Mouse (Mus musculus): ENCODE results near the gene Rcl1. TPM values are rescaled to one million over a fixed set of nuclear protein-coding genes. Genes with fewer than 3 reads are reported as not detected.

Rcl1 gene
- total RNA-seq, 1 experiment: 70.5 TPM

DNA sequence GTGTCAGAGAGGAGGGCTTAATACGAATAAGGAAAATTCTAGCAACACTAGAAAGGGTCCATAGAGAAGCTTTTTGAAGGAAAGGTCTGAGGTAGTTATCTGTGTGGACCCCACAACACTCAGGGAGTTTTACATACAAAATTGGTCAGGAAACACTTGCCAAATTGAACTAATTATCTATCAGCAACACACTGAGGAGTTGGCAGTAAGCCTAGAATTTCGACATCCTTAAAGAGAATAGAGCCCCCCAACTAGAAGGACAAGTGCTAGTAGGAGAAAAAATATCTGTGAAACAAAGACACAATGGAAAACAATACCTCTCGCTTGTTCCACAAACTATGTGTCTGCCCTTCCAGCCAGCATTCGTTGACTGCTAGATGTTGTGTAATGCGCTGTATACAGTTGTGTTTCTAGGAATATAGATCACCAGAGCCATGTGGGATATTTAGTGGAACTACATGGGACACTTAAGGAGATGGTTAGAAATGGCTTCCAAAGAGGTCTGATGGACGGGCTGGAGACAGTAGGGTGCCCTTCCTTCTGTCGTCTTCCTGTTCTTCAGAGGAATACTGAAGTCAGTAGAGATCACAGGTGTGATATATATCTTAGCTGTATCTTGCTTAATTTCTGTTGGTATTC, 63.5 kb downstream of the Rcl1 start:
- Histone ChIP-seq H3K4me1 (ENCODE audit: control insufficient read depth in 2 of 2, insufficient read depth in 2 of 2, low read length in 2 of 2, poor library complexity in 1 of 2) (no peaks in the 10 kb centered on the region), H3K36me3 (ENCODE audit: control insufficient read depth, insufficient read depth, low read length, poor library complexity, severe bottlenecking) (no peaks in the 10 kb centered on the region), H3K4me3 (ENCODE audit: insufficient read depth in 1 of 2, low read depth in 1 of 2, low read length in 2 of 2, poor library complexity in 1 of 2, severe bottlenecking in 1 of 2) (no peak overlapping the region), H3K9me3 (ENCODE audit: control insufficient read depth, insufficient read depth, low read depth, low read length) (no peaks in the 10 kb centered on the region), H3K27ac (ENCODE audit: insufficient read depth, low read depth, low read length, poor library complexity, severe bottlenecking) (no peak overlapping the region), H3K9ac (ENCODE audit: insufficient read depth, low read depth, low read length, poor library complexity, severe bottlenecking) (no peak overlapping the region)
- in situ Hi-C loops (cut with MboI; ENCODE audit: low sequenced_read_pairs in 2 of 2, unreplicated experiment in 2 of 2): no loop called here
- DNase-seq (ENCODE audit: low read depth, low spot score): no peak
- TF ChIP-seq MAFK (IDR thresholded peaks at IDR 0.05; ENCODE audit: insufficient read depth, low read depth, low read length) (no peak), CHD2 (IDR thresholded peaks at IDR 0.05; ENCODE audit: low read depth, low read length) (no peak), HCFC1 (IDR thresholded peaks at IDR 0.05; ENCODE audit: borderline replicate concordance, insufficient read depth, low read length) (no peak), ZNF384 (IDR thresholded peaks at IDR 0.05; ENCODE audit: low read depth, low read length) (no peak), ZC3H11A (IDR thresholded peaks at IDR 0.05; ENCODE audit: borderline replicate concordance, low read depth, low read length) (no peak)

DNA sequence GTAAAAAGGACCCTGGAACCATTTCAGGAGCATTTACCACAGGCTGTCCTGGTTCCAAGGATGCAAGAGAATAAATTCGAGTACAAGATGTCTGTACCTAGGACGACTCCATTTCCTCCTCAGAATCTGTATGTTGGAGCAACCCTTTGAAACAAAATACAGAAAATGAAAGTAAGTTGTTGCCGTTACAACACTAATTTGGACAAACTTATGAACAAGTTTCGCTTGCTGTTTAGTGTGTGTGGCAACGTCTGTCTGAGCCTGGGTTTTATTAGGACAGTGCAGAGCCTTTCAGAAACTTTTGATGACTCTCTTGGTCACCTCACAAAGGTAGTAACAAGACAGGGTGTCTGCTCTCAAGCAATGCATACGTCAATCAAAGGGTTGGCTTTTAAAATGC, 66.8 kb downstream of the Rcl1 start:
- no peaks in the 10 kb centered on the region for H3K36me3 ChIP-seq (ENCODE audit: control insufficient read depth, insufficient read depth, low read length, poor library complexity, severe bottlenecking)
- no peaks in the 10 kb centered on the region for H3K9me3 ChIP-seq (ENCODE audit: control insufficient read depth, insufficient read depth, low read depth, low read length)
- no peak overlapping the region for H3K27ac ChIP-seq (ENCODE audit: insufficient read depth, low read depth, low read length, poor library complexity, severe bottlenecking)
- DNase-seq (ENCODE audit: low read depth, low spot score): no peak
- H3K4me3 ChIP-seq (ENCODE audit: insufficient read depth in 1 of 2, low read depth in 1 of 2, low read length in 2 of 2, poor library complexity in 1 of 2, severe bottlenecking in 1 of 2): no peak overlapping the region
- in situ Hi-C loops (cut with MboI; ENCODE audit: low sequenced_read_pairs in 2 of 2, unreplicated experiment in 2 of 2): no loop called here
- no peak overlapping the region for H3K9ac ChIP-seq (ENCODE audit: insufficient read depth, low read depth, low read length, poor library complexity, severe bottlenecking)
- TF ChIP-seq ZC3H11A (IDR thresholded peaks at IDR 0.05; ENCODE audit: borderline replicate concordance, low read depth, low read length) (no peak), HCFC1 (IDR thresholded peaks at IDR 0.05; ENCODE audit: borderline replicate concordance, insufficient read depth, low read length) (no peak), MAFK (IDR thresholded peaks at IDR 0.05; ENCODE audit: insufficient read depth, low read depth, low read length) (no peak), CHD2 (IDR thresholded peaks at IDR 0.05; ENCODE audit: low read depth, low read length) (no peak), ZNF384 (IDR thresholded peaks at IDR 0.05; ENCODE audit: low read depth, low read length) (no peak)
- no peaks in the 10 kb centered on the region for H3K4me1 ChIP-seq (ENCODE audit: control insufficient read depth in 2 of 2, insufficient read depth in 2 of 2, low read length in 2 of 2, poor library complexity in 1 of 2)

DNA sequence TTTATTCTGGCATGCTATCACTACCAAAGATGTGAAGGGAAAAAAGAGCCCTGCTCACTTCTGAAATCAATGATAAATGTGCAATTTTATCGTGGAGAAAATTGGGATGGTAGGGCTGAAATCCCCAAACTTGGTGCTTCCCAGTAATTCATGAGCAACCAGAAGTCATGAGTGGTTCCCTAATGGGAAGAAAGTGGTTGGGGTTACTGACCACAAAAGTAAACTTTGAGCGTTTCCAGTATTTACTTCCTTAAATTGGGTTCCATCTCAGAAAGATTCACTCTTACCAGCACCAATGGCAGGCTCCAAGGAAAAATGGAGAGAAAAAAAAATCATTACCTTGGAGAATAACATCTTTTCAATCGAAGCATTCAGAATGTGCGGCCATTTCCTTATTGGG, 79.2 kb downstream of the Rcl1 start:
- H3K4me1 ChIP-seq (ENCODE audit: control insufficient read depth in 2 of 2, insufficient read depth in 2 of 2, low read length in 2 of 2, poor library complexity in 1 of 2): peaks cover 0 to 3% of the 10 kb centered on the region in 2 experiments; a peak in 1 of 4 replicates
- no peaks in the 10 kb centered on the region for H3K36me3 ChIP-seq (ENCODE audit: control insufficient read depth, insufficient read depth, low read length, poor library complexity, severe bottlenecking)
- no peak for DNase-seq (ENCODE audit: low read depth, low spot score)
- no peaks in the 10 kb centered on the region for H3K9me3 ChIP-seq (ENCODE audit: control insufficient read depth, insufficient read depth, low read depth, low read length)
- TF ChIP-seq ZNF384 (IDR thresholded peaks at IDR 0.05; ENCODE audit: low read depth, low read length) (no peak), ZC3H11A (IDR thresholded peaks at IDR 0.05; ENCODE audit: borderline replicate concordance, low read depth, low read length) (no peak), MAFK (IDR thresholded peaks at IDR 0.05; ENCODE audit: insufficient read depth, low read depth, low read length) (no peak), HCFC1 (IDR thresholded peaks at IDR 0.05; ENCODE audit: borderline replicate concordance, insufficient read depth, low read length) (no peak), CHD2 (IDR thresholded peaks at IDR 0.05; ENCODE audit: low read depth, low read length) (no peak)
- H3K27ac ChIP-seq (ENCODE audit: insufficient read depth, low read depth, low read length, poor library complexity, severe bottlenecking): no peak overlapping the region
- H3K4me3 ChIP-seq (ENCODE audit: insufficient read depth in 1 of 2, low read depth in 1 of 2, low read length in 2 of 2, poor library complexity in 1 of 2, severe bottlenecking in 1 of 2): no peak overlapping the region
- no peak overlapping the region for H3K9ac ChIP-seq (ENCODE audit: insufficient read depth, low read depth, low read length, poor library complexity, severe bottlenecking)
- in situ Hi-C loops (cut with MboI; ENCODE audit: low sequenced_read_pairs in 2 of 2, unreplicated experiment in 2 of 2): no loop called here

DNA sequence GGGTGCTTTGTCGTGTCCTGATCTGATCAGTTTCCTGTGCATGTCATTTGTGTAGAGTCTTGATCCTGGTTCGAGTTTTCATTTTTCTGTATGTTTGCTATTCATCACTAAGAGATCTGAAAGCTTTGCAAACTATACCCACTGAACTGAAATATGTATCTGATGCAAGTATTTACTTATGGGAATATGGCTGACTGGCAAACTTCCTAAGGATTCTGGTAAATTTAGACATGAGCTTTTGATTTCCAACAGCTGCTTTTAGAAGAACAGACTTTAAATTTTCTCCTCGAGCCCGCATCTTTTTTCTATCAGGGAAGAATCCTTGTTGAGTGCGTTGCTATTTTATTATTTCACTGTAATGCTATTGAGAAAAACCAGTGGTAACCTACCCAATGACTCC, 81.0 kb downstream of the Rcl1 start:
- Histone ChIP-seq H3K9me3 (ENCODE audit: control insufficient read depth, insufficient read depth, low read depth, low read length) (no peaks in the 10 kb centered on the region), H3K36me3 (ENCODE audit: control insufficient read depth, insufficient read depth, low read length, poor library complexity, severe bottlenecking) (no peaks in the 10 kb centered on the region), H3K9ac (ENCODE audit: insufficient read depth, low read depth, low read length, poor library complexity, severe bottlenecking) (no peak overlapping the region), H3K4me1 (ENCODE audit: control insufficient read depth in 2 of 2, insufficient read depth in 2 of 2, low read length in 2 of 2, poor library complexity in 1 of 2) (peaks cover 0 to 3% of the 10 kb centered on the region in 2 experiments; a peak in 1 of 4 replicates), H3K4me3 (ENCODE audit: insufficient read depth in 1 of 2, low read depth in 1 of 2, low read length in 2 of 2, poor library complexity in 1 of 2, severe bottlenecking in 1 of 2) (no peak overlapping the region), H3K27ac (ENCODE audit: insufficient read depth, low read depth, low read length, poor library complexity, severe bottlenecking) (no peak overlapping the region)
- in situ Hi-C loops (cut with MboI; ENCODE audit: low sequenced_read_pairs in 2 of 2, unreplicated experiment in 2 of 2): no loop called here
- no peak for DNase-seq (ENCODE audit: low read depth, low spot score)
- TF ChIP-seq ZNF384 (IDR thresholded peaks at IDR 0.05; ENCODE audit: low read depth, low read length) (no peak), ZC3H11A (IDR thresholded peaks at IDR 0.05; ENCODE audit: borderline replicate concordance, low read depth, low read length) (no peak), HCFC1 (IDR thresholded peaks at IDR 0.05; ENCODE audit: borderline replicate concordance, insufficient read depth, low read length) (no peak), CHD2 (IDR thresholded peaks at IDR 0.05; ENCODE audit: low read depth, low read length) (no peak), MAFK (IDR thresholded peaks at IDR 0.05; ENCODE audit: insufficient read depth, low read depth, low read length) (no peak)
